Mouse (Mus musculus): ENCODE measurements at regions not wholly inside any gene's neighbourhood (a gene's known extent, or its start where the extent isn't known, plus 50 kb on each side); places are given as distances from the start of the nearest gene placed in this dataset.
"Not testable (repeated sequence)": the region's sequence is repeated elsewhere in the genome, so short reads cannot be mapped to it uniquely, and the experiment has no call there.

DNA sequence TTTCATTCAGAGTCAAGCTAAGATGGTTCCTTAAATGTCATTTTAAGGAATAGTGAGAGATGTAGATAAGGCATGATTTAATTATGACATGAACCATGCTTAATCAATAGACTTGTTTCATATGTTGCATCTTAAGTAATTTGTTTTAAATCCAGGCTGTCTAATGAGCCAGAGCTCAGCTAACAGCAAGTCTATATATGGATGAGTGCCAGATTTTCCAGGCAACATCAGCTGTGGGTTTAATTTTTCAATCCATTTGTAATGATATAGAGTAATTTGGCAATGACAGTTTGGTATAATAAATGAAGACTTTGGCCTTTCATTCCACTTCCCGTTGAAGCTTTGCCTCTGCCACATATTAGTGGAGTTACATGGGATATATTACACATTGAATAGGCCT lies 677.3 kb upstream of the Sorcs1 start:
- no peak for DNase-seq

DNA sequence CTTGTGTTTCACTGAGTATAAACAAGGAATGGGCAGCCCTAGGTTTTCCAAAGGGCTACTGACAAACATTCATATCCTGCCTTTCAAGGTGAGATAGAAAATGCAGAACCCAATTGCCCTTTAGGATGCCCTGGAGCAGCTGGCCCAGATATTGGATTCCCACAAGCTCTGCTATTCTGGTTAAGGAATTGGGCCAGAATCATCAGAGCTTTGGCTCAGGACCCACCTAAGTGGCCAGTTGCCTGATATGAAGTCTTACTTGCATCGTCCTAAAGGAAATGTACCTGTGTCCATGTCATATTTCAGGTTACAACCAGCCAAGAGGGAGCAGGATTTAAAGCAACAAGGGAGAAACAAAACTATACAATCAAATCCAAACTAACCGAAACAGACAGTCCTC lies 662.0 kb upstream of the Sorcs1 start:
- no peak for DNase-seq

DNA sequence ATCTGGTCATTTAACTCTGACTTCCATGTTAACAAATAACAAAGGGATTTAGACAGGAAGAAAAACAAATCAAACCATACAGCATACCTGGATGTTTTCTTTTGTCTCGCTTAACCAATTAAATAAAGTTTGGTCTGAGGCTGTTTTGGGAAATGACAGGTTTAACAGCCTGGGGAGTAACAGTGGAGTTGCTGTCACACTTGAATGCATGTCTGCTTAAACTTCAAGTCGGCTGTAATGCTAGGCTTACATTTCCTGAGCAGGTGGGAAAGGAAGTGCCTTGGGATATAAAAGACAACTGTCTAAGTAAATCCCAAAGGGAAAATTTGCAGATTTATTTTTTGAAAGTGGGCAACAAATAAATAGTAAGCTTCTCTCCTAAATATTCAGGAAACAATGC lies 651.6 kb upstream of the Sorcs1 start:
- DNase-seq, result no peak

- no peak for DNase-seq
These were observed 625.3 kb upstream of the Sorcs1 start for GRCm38 (mm10) chr19:51303708-51304107.

DNA sequence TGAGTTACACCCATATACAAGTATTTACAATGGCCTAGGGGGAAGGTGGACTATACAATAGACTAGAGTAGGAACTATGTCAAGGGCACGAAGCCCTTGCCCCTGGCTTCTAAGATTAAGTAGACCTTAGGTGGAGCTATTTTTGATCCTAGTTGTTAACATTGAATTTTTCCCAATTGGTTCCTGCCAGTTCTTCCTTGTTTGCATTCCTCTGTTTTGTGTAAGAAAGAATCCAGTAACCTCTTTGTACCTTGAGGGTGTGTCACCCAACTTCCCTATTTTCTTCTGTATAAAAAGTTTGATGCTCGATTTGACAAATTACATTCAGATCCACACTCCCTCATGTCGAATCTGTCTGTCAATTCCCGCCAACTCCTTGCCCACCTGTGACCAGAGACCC lies 618.2 kb upstream of the Sorcs1 start:
- not testable (repeated sequence) for DNase-seq

DNA sequence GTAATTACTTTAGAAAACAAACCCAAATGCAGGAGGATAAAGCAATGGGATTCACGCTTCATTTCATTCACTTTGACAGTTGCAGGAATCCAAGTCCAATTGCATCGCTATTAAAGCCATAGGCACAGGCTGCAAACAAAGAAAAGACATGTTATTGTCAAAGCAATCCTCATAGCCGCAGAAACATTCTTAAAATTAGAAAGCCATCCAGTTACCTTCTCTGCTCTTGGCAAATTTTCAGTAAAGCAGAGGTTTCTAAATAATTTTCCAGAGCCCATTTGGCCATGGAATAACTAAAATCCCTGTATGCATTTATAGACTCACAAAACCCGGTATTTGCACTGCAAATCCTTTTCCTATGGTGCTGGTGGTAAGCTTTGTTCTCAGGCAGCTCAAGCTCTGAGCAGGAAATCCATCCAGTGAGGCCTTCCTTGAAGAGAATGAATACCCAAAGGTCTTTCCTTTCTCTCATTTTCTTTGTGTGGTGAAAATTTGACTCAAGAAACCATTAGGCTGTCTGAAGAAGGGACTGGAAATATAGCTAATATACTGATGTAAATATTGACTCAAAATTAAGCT lies 590.6 kb upstream of the Sorcs1 start:
- peak; percentile 24 for DNase-seq

GRCm38 (mm10) chr19:51240295-51240864 lies 561.9 kb upstream of the Sorcs1 start:
- no peak for DNase-seq

GRCm38 (mm10) chr19:51238181-51238523 lies 559.7 kb upstream of the Sorcs1 start:
- peak; percentile 6 for DNase-seq

GRCm38 (mm10) chr19:51237509-51238180 lies 559.2 kb upstream of the Sorcs1 start:
- DNase-seq, result no peak

GRCm38 (mm10) chr19:51232525-51232924 lies 554.1 kb upstream of the Sorcs1 start:
- DNase-seq, result no peak

GRCm38 (mm10) chr19:51226932-51227331 lies 548.5 kb upstream of the Sorcs1 start:
- DNase-seq, result no peak

- DNase-seq, result peak; percentile 61
These were observed 522.9 kb upstream of the Sorcs1 start for GRCm38 (mm10) chr19:51201391-51201790.

Data from retina, postnatal 1 day (tissue).